23 mouse cellular contexts compared by ENCODE assay signal in the genomic region with DNA sequence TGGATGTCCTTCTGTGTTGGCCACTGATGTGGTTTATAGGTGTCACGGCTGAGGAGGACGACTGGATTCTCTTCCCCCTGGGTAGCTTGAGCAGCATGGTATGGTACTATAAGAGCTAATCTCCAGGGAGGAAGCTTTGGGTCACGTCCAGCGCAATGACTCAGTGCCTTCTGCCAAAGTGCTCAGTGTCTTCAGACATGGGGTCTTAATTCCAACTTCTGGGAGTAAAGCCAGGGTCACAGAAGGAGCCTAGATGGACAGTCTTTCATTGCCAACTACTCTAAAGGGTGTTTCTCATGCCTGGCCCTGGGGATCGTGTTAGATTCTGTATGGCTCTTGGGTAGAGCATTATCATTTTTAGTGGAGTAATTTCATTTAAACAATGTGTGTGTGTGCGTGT.
DNase-seq lines count a peak whose midpoint lies in the region; ATAC-seq and TF ChIP-seq lines count a peak whose summit lies in the region.
"Had no signal": no experiment of that assay in that cellular context is flagged by ENCODE, and none has a peak within 500 bp of the region (broad histone marks: within the 10 kb centered on the region; RNA-seq: fewer than 3 reads in every experiment).

No protein-coding gene starts in this region.

- H3K36me3 ChIP-seq in heart, embryonic 12.5 days, result no peaks in the 10 kb centered on the region
- H3K36me3 ChIP-seq in midbrain, postnatal 0 days (ENCODE audit: insufficient read depth, low read length), result 0 out of 2 replicates have a peak, but pooled peaks cover 2% of the 10 kb centered on the region
- peaks cover under 1% of the 10 kb centered on the region; the same call in 1 of the 2 replicates for H3K36me3 ChIP-seq in midbrain, embryonic 14.5 days (ENCODE audit: control insufficient read depth, insufficient read depth, low read length)
- no peaks in the 10 kb centered on the region for H3K36me3 ChIP-seq in intestine, embryonic 16.5 days (ENCODE audit: control insufficient read depth, insufficient read depth, low read length)
- H3K36me3 ChIP-seq: embryonic facial prominence, embryonic 13.5 days; G1E; limb, embryonic 15.5 days; liver, embryonic 15.5 days; midbrain, embryonic 15.5 days had no signal

- no peaks in the 10 kb centered on the region for H3K9me3 ChIP-seq in heart, embryonic 12.5 days (replicated peaks)
- no peaks in the 10 kb centered on the region for H3K9me3 ChIP-seq in midbrain, postnatal 0 days (ENCODE audit: low read length)
- no peaks in the 10 kb centered on the region for H3K9me3 ChIP-seq in midbrain, embryonic 14.5 days (ENCODE audit: control insufficient read depth, low read length)
- H3K9me3 ChIP-seq in intestine, embryonic 16.5 days (ENCODE audit: control insufficient read depth, low read length), result no peaks in the 10 kb centered on the region
- H3K9me3 ChIP-seq: embryonic facial prominence, embryonic 13.5 days; G1E; limb, embryonic 15.5 days; liver, embryonic 15.5 days; megakaryocyte, embryonic 14.5 days; midbrain, embryonic 15.5 days had no signal

- WGBS in heart, embryonic 12.5 days, result 80% methylated on average over 6 of the region's 6 CpGs
- WGBS in midbrain, postnatal 0 days, result 87% methylated on average over 6 of the region's 6 CpGs
- WGBS in midbrain, embryonic 14.5 days, result 91% methylated on average over 6 of the region's 6 CpGs
- WGBS in intestine, embryonic 16.5 days, result 78% methylated on average over 6 of the region's 6 CpGs

- no peak for ATAC-seq in heart, embryonic 12.5 days (ENCODE audit: insufficient number of reproducible peaks, low FRiP score)
- ATAC-seq in midbrain, postnatal 0 days (ENCODE audit: low FRiP score), result no peak
- ATAC-seq in midbrain, embryonic 14.5 days (ENCODE audit: low FRiP score, low TSS enrichment), result no peak
- no peak for ATAC-seq in intestine, embryonic 16.5 days
- ATAC-seq: forebrain, embryonic 14.5 days; midbrain, embryonic 15.5 days had no signal

- DNase-seq in heart, postnatal 10 days, result peak; percentile 8 to 15
- DNase-seq in midbrain, postnatal 0 days (ENCODE audit: low spot score), result peak; percentile 87
- DNase-seq in midbrain, embryonic 14.5 days, result no peak
- peak; percentile 53 for DNase-seq in cerebellum, adult 9-11 months
- no peak for DNase-seq in urinary bladder, postnatal 36 days (ENCODE audit: low spot score in 2 of 2)
- DNase-seq: gastrocnemius, postnatal 36 days; kidney, adult 18-20 months; kidney, postnatal 14 days; layer of hippocampus, postnatal 36 days; retina, postnatal 1 day; right cerebral cortex, postnatal 4 days had no signal

- intact Hi-C loops in heart, postnatal 10 days (cut with DNase I), result no loop called here

- H3K4me1 ChIP-seq in heart, embryonic 12.5 days (replicated peaks), result peaks cover 18% of the 10 kb centered on the region
- no peaks in the 10 kb centered on the region for H3K4me1 ChIP-seq in midbrain, postnatal 0 days (ENCODE audit: insufficient read depth, low read length)
- H3K4me1 ChIP-seq in midbrain, embryonic 14.5 days (ENCODE audit: control insufficient read depth, insufficient read depth, low read length), result peaks cover 4% of the 10 kb centered on the region; the same call in 1 of the 2 replicates
- no peaks in the 10 kb centered on the region for H3K4me1 ChIP-seq in intestine, embryonic 16.5 days (ENCODE audit: control insufficient read depth, insufficient read depth, low read length)
- H3K4me1 ChIP-seq: liver, embryonic 15.5 days had no signal

- no peak overlapping the region for H3K27ac ChIP-seq in heart, embryonic 12.5 days (ENCODE audit: poor library complexity, severe bottlenecking)
- no peak overlapping the region for H3K27ac ChIP-seq in midbrain, postnatal 0 days (ENCODE audit: low read depth, low read length)
- H3K27ac ChIP-seq in midbrain, embryonic 14.5 days (replicated peaks; ENCODE audit: low read depth, low read length), result no peak overlapping the region
- H3K27ac ChIP-seq in intestine, embryonic 16.5 days (ENCODE audit: low read length), result no peak overlapping the region
- H3K27ac ChIP-seq: embryonic facial prominence, embryonic 13.5 days; limb, embryonic 15.5 days; liver, embryonic 15.5 days; midbrain, embryonic 15.5 days; stomach, postnatal 0 days had no signal

- H3K4me2 ChIP-seq in heart, embryonic 12.5 days, result no peak overlapping the region
- H3K4me2 ChIP-seq in midbrain, postnatal 0 days (ENCODE audit: low read depth, low read length, poor library complexity, severe bottlenecking), result no peak overlapping the region
- no peak overlapping the region for H3K4me2 ChIP-seq in midbrain, embryonic 14.5 days (ENCODE audit: low read length)
- no peak overlapping the region for H3K4me2 ChIP-seq in intestine, embryonic 16.5 days (ENCODE audit: low read depth, low read length)
- H3K4me2 ChIP-seq: embryonic facial prominence, embryonic 13.5 days; heart, embryonic 11.5 days; limb, embryonic 15.5 days; liver, embryonic 15.5 days; midbrain, embryonic 15.5 days had no signal

- no peak for TF ChIP-seq CTCF in midbrain, postnatal 0 days (IDR thresholded peaks at IDR 0.05)

- H3K4me3 ChIP-seq in heart, embryonic 12.5 days, result no peak overlapping the region
- H3K4me3 ChIP-seq in midbrain, postnatal 0 days (ENCODE audit: low read depth, low read length), result no peak overlapping the region
- H3K4me3 ChIP-seq in midbrain, embryonic 14.5 days (replicated peaks; ENCODE audit: low read depth, low read length), result no peak overlapping the region
- no peak overlapping the region for H3K4me3 ChIP-seq in intestine, embryonic 16.5 days (ENCODE audit: low read length)
- H3K4me3 ChIP-seq: embryonic facial prominence, embryonic 13.5 days; layer of hippocampus, adult 2 months; limb, embryonic 15.5 days; liver, embryonic 15.5 days; megakaryocyte, embryonic 14.5 days; midbrain, embryonic 15.5 days had no signal

- H3K9ac ChIP-seq in heart, embryonic 12.5 days, result no peak overlapping the region
- no peak overlapping the region for H3K9ac ChIP-seq in midbrain, postnatal 0 days (replicated peaks; ENCODE audit: low read length, poor library complexity, severe bottlenecking)
- H3K9ac ChIP-seq in midbrain, embryonic 14.5 days (replicated peaks; ENCODE audit: low read length), result no peak overlapping the region
- no peak overlapping the region for H3K9ac ChIP-seq in intestine, embryonic 16.5 days (ENCODE audit: low read depth, low read length)
- H3K9ac ChIP-seq: embryonic facial prominence, embryonic 13.5 days; limb, embryonic 15.5 days; liver, embryonic 15.5 days; midbrain, embryonic 15.5 days had no signal

- H3K27me3 ChIP-seq in heart, embryonic 12.5 days (replicated peaks), result no peaks in the 10 kb centered on the region
- no peaks in the 10 kb centered on the region for H3K27me3 ChIP-seq in midbrain, postnatal 0 days (ENCODE audit: insufficient read depth, low read length)
- no peaks in the 10 kb centered on the region for H3K27me3 ChIP-seq in midbrain, embryonic 14.5 days (ENCODE audit: control insufficient read depth, insufficient read depth, low read length)
- H3K27me3 ChIP-seq in intestine, embryonic 16.5 days (replicated peaks; ENCODE audit: control insufficient read depth, insufficient read depth, low read length), result no peaks in the 10 kb centered on the region
- H3K27me3 ChIP-seq: embryonic facial prominence, embryonic 13.5 days; limb, embryonic 15.5 days; liver, embryonic 15.5 days; megakaryocyte, embryonic 14.5 days; midbrain, embryonic 15.5 days had no signal

Comparison
In these comparisons a context has a peak if more than half of its experiments do, and no peak if none do; other contexts are left out.
1. DNase-seq: peak in heart, postnatal 10 days (2 of 2), midbrain, postnatal 0 days (single experiment) and cerebellum, adult 9-11 months (single experiment); none in midbrain, embryonic 14.5 days (single experiment) and urinary bladder, postnatal 36 days (0 of 2).